Mouse (Mus musculus): ENCODE measurements around the gene a.

DNA sequence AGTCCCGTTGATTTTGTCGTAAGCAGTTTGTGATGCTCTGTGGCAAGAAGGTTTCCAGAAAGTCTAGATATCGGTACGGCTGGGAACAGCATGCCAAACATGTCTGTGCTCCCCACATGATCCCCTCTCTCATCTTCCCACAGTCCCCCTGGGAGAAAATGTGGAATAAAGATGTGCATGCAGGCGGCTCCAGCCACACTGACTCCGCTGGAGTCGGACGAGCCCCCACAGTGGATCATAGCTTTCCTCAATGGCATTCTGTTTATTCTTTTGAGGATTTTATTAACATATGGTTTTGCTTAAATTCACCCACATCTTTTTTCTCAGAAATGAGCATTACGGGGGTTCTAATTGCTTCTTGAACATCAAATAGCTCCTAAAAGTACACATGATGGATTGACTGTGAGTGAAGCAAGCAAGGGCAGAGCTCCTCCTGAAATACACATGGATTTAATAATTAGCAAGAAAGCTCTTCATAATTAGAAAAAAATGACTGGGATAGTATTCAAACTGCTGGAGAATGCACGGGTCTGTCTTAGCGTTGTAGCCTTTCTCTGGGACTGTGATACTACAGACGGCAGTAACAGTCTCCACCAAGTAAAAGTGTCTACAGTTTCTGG, 124.8 kb downstream of the a start:
- TF ChIP-seq CTCF (conservative IDR thresholded peaks at IDR 0.05; ENCODE audit: insufficient read depth, insufficient read length, low read depth, low read length) = no peak
- no peak for TF ChIP-seq POLR2A (IDR thresholded peaks at IDR 0.05; ENCODE audit: low read depth, low read length)
